Mouse (Mus musculus) adrenal gland, adult (tissue): ENCODE measurements at regions not wholly inside any gene's neighbourhood (a gene's known extent, or its start where the extent isn't known, plus 50 kb on each side); places are given as distances from the start of the nearest gene placed in this dataset.

Source experiments
- DNase-seq, 2 experiments: peaks; one replicate each; pipeline ENCODE4 v3.0.0; 2022 to 2023; ENCODE audit warnings: low spot score in 1 of 2; ENCODE audit not compliant: inconsistent age in 2 of 2

DNA sequence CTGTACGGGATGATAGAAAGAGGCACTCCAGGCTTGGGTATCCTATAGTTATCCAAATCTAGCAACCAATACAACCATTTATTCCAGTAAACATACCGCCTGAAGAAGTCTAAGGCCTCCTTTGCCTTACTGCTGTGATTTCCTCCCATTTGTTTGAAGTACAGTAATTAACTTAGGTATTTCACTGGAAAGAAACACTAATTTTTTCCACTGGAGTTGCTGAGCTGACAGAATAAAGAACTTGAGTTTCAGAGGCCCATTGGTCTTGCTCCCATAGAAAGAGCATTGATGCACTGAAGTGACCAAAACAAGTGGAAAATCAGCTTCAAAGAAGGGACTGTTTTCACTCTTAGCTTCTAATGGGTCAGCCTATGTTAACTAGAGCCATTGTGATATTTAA, 1100.8 kb upstream of the Gm7489 start:
- no peak for DNase-seq

DNA sequence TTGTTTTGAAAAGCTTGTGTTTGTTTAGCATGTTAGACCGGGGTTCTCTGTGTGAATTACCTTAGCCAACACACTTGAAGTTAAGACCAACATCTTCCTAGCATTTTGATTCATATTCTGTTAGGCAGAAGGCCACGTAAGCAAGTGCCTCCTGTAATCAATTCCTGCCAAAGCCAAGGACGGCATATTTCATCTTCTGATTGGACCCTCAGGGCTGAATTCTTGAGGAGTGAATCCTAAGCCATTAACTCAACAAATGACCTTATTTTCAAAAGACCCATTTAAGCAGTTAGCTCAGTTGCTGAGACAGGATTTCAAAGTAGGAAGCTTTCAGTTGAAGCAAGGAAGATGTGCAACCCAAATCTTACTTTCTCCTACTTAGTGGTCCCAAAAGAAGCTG, 1099.5 kb upstream of the Gm7489 start:
- DNase-seq = peak; percentile 9 to 82

DNA sequence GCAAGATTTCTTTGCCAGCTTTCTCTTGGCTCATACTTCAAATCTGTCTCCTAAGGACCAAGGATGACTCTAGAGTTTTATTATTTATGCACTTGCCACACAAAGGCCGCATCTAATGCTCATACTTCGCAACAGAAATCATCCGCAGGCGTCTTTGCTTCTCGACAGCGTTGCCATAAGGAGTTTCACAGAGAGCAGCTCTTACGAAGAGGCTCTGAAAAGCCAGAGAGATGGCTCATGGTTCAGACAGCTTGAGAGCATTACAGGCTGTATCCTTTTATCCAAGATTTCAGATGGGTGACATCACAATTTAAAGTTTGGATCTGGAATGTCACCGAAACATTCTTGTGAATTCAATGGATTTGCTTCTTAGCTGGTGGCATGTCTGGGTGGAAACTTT, 1098.7 kb upstream of the Gm7489 start:
- DNase-seq = peak in 1 of 2 experiments; percentile 74

DNA sequence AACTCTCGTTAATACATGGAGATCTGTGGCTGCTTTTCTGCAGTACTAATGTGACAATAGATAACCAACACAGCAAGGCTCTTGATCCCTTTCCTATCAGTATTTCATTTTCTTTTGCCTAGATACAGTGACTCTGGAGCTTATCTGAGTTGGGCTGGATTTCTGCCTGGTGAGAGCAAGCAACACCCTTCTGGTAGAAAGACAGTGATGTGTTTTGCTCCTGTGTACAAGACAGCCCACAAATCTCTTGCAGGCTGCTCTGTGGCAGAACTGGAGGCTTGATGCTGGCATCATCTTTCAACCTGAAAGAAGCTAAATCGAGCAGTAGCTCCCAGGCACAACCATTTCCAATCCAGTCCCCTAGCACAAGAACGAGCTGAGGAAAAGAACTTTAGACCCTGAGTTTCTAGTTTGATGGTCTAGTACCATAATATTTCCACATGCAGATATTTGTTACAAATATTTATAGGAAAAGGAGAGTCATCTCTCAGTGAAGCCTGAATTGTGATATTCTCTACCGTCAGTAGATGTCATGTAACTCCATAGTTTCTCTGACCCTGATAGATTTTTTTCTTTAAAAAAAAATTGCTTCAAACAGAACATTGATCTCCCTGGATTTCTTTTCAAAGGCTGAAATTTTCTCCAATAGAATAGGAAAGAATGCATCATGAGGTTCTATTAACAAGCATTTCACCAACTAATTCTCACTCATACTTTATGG, 1079.1 kb upstream of the Gm7489 start:
- DNase-seq = no peak

DNA sequence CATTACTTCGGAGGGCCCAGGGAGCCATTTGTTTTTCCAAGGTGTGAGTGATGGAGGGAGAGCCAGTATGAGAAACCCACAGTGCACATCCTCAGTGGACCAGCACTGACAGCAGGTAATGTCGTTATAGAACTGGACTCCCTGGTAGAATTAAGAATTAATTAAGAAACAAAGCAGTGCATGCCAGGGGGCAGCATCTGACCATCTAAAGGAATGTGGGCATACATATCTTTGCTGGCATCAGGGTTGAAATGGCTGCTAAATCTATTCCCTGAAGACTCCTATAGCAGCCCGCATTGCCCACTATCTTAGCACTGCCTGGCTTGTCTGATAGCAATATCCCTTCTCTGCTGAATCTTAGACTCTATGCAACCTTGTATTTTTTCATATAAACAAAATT, 1076.1 kb upstream of the Gm7489 start:
- DNase-seq = peak in 1 of 2 experiments; percentile 40

DNA sequence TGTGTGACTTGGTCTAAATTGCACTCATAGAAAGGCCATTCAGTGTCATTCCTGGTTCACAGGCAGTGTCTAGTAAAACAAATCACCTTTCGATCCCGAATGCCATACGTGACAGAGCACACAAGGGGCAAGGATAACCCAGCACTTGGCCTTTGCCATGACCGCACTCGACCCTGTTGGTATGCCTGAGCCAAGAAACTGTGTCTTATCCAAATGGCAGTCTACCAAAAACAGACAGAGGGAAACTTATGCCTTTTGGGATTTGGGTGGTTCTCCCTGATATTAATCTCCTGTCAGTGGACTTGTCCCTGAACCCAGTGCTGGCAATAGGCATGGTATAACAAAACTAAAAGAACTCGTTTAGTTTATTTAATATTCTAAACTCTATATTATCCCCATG, 1063.9 kb upstream of the Gm7489 start:
- DNase-seq = peak; percentile 38 to 86

DNA sequence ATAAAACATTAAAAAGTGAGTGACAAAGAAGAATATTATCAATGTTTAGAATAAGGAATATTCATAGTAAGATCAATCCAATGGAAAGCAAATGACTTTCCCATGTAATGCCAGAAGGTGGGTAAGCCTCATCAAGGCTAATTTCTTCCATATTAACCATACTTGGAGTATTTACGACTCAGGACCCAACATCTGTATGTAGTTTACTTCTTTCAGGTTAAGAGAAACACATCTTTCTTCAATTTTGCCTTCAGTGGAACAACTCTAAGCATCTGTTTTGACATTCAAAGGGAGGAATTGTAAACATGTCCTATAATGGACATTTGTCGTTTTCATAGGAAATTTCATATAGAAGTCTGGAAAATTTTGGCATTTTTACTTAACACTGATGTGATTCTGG, 1047.8 kb upstream of the Gm7489 start:
- no peak for DNase-seq

DNA sequence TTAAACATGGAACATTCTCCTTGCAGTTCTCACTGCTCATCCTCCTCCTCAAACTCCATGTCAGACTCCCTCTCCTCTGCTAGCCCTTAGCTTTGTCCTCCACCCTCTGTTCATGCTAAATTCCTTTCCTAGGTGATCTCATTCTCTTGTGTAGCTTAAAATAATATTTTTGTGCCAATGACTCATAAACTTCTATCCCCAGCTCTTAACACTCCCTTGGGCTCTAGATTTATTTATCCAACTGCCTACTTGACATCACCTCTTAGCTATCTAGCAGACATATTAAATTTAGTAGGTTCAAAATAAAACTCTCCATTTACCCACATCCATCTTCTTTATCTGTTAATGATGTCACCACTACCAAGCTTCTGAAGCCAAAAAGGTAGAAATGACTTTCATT, 1036.6 kb upstream of the Gm7489 start:
- DNase-seq = no peak

DNA sequence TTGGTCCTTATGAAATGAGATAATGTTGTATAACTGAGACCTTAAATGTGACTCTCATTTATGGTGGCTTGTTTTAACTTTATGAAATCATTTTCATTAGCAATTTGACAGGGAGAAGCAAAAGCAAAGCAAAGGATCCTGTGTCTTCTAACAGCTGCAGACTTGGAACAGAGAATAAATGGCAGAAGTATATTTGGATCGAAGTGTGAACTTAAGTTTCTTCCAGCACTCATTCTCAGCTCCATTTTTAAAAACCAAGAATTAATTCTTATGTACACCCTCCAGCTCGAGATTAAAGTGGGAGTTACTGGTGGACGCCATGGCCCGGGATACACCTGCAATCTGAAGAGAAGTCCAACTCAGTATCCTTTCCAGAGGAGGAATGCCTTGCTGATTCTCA, 1026.0 kb upstream of the Gm7489 start:
- no peak for DNase-seq

DNA sequence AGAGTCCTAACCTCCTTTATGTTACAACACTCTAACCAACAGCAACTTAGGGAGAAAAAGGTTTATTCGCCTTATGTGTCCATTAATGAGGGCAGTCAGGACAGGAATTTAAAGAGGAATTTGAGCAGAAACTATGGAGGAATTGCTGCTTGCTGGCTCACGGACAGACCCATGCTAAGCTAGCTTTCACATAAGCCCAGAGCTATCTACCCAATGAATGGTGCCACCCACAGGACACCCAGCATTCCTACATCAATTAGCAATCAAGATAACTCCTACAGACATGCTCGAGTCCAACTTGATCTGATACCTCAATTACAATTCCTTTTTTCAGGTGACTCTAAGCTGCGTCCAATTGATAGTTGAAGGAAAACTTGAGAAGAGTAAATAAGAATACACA, 1021.2 kb upstream of the Gm7489 start:
- peak in 1 of 2 experiments; percentile 56 for DNase-seq

DNA sequence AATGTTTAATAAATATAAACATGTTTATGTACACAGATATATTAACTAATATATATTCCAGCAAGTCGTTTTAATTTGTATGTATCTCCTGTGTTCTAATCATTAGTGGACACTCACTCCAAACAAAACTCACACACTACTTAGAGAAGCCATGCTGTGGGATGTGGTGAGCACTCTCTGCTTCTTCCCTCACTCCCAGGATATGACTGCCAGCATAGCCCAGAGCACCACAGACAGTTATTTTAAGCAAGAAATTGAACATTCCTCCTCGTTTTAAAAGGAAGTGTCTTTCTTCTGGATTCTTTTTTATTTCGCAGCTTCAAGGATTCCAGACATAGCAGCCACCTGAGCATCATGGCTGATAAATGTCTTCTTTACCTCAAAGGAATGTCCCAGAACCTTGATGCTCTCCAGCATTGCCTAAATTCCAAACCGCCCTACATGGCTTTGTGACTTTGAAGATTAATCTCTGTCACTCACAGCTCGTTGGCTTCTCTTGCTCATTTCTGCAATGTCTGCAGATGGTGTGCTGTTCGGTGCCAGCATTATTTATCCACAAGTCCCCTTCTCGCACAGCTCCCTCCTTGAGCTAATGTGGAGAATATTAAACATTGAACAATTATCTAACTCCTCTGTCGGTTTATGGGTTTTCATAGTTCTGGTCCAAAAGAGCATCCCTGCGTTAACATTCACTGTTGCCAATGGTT, 992.3 kb upstream of the Gm7489 start:
- DNase-seq = no peak

DNA sequence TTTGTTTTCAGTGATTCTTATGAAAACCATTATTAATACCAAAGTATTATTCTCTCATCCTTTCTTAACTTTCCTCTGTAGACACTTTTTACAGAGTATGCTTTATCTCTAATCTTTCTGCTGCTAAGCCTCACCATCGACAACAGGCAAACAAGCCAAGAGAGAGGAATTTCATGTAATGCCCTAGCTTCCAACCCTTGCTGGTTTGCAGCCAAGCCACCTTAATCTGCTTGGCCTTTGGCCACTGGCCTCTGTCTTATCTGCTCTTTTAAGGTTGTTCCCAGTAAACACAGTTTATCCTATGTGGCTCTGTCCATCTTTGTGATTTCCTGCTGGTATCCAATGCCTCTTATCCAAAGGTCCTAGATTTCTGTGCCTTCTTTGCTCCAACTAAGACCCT, 986.6 kb upstream of the Gm7489 start:
- DNase-seq = peak in 1 of 2 experiments; percentile 60

DNA sequence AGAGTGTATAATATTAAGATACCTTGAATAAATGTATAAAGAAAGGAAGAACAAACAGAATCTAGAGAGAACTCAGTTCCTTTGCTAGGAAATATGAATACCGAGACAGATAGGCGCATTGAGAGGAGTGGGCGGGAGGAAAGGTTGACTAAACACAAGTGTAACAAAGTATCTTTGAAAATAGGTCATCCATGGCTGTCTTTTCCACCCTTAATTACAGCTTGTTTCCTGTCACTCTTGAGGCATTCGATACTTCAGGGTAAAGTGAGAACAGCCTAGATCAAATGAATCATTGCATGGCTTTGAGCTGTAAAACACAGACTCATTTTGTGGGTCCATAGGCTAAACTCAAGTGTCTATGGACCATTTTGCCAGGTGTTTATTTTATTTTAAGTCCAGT, 985.3 kb upstream of the Gm7489 start:
- no peak for DNase-seq

DNA sequence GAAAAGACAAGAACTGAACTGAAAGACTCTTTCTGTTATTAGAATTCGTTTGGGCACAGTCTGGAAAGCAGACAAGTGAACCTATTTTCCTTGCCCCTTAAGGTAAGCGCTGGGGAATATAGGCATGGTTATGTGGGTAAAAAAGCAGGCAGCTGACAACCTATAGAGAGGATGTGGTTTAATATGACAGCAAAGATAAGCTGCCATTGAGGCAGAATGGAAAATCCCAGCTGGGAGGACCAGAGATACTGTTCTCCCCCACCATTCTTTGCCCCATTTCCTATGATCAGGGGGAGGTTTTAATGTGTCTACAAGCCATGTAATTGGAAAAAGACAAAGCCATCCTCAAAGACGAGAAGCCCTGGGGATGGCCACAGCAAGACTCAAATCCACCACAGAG, 984.9 kb upstream of the Gm7489 start:
- DNase-seq = no peak

DNA sequence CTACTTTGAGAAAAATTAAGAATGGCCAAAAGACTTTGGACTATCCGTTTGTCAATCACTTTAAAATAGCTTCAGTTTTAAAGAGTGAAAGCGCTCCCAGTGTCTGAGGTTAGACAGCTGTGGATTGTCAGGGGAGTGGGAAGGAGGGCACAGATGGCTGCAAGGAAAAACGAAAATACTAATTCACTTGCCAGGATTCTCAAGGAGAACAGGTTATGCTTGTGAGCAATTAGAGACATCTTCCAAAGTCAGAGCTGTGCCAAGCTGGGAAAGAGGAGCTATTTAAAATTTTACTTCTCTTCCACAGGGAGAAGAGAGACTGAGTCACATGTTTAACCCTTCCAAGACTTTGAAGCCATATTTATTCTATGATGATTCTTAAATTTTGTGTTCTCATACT, 979.5 kb upstream of the Gm7489 start:
- DNase-seq = no peak

DNA sequence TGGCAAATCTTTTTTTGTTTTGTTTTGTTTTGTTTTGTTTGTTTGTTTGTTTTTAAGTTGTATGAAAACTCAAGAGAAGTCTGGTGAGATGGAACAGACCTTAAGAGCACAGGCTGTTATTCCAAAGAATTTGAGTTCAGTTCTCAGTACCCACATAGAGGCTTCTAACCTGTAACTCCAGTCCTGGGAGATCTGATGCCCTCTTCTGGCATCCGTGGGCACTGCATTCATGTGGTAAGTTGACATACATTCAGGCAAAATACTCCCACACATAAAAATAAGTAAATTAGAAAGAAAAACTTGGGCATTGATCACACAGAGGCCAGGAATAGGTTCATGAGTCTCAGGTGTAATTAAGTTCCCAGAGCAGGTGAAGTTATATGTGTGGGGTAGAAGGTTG, 977.5 kb upstream of the Gm7489 start:
- DNase-seq = no peak

DNA sequence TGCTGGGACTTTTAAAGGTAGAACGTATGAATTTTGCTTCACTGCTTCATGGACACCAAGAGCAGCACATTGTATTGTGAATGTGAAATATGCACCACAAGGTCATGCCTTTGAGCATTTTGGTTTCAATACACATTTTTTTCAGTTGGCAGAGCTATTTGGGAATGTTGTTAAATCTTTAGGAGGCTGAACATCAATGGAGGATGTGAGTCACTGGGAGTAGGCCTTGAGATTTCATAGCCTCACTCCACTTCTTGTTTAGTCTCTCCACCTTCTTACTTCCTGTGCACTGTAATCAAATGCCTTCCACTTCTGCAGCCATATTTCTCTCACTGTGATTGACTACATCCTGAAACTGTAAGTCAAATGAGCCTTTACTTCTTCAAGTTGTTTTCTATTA, 962.4 kb upstream of the Gm7489 start:
- peak in 1 of 2 experiments; percentile 40 for DNase-seq

DNA sequence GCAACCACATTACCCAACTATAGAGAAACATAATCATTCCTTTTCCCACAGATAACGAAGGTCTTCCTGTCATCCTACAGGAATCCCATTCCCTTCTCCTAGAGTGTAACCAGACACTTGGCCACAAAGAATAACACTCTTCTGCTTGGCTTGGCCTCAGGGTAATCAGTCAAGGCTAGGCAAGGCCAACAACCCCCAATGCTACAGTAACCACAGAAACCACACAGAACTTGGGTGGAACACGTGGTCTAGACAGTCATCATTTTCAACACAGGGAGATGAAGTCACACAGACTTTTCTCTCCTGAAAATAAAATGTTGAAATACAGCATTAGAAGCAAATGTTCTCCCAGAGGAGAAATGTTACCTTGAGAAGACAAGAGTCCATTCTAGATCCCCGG, 956.3 kb upstream of the Gm7489 start:
- peak; percentile 73 to 87 for DNase-seq

DNA sequence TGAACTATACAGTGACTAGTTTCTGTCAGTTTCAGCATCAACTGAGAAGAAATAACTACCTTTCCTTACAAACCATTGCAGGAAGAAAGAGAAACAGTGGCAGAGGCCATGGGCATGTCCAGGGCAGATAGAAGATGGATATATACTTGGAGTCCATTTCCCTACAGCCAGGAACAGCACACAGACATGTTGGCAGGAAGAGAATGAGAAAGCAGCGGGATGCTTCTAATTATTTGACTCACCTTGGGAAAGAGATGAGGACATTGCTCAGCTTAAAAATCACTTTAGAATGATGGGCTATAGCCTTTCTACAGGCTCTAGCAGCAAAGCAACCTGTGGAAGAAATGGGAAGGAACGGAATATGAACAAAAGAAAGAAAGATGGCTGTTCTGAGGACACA, 947.6 kb upstream of the Gm7489 start:
- no peak for DNase-seq

DNA sequence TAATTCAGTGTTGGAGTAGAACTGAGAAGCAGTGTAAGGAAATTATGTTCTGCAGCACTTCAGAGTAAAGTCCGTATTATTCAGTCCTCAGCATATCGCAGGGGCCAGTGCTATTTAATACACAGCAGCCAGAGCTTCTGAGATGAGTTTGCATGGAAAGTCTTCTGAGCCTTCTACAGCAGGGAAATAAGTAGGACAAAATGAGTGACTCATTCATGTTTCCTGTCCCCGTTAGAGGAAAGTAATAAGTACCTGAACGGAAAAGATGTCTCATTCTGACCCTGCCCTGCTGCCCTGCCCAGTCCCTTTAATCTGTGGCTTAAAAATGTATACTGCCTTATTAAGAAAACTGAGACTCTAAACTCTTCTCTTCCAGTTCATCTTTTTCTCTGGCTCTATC, 940.1 kb upstream of the Gm7489 start:
- no peak for DNase-seq

DNA sequence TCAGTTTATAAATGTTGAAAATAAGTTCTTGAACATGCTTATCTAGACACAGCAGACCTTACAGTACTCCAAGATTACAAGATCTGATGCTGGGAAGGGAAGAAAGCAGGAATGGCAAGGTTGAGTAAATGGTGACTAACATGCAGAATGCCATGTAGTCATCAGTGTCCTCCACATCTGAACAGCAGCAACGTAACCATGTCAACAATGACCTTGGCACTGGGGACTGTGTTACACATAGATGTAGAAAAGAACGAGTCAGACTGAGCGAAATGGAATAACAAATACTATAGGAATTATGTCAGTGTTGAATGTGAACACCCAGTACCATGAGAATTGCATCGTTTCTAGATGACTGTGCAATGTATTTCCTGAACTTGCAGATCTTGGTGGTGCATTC, 936.5 kb upstream of the Gm7489 start:
- DNase-seq = peak; percentile 52 to 81

DNA sequence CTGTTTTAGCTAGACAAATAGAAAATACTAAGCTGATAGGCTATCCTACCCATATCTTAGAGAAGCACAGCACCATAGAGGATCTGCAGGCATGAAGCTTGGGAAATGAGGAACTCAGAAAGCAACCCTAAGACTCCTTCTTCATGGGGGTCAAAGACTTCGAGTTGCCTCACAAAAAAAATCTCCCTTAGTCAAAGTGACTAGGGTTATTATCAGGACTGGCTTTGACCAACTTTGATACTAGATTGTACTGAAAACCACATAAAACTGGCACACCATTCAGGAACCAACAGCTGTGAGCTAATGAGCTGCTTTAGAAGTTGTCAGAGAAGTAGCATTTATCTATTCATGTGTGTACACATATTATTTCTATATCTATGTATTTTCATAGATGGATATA, 931.2 kb upstream of the Gm7489 start:
- DNase-seq = no peak
